Mouse (Mus musculus) layer of hippocampus, adult 9-10 months (tissue): ENCODE results near the gene Mettl5.
"Not testable (repeated sequence)": the region's sequence is repeated elsewhere in the genome, so short reads cannot be mapped to it uniquely, and the experiment has no call there.

Experiments
- DNase-seq: peaks from one replicate; pipeline ENCODE4 v3.0.0; 2022; ENCODE audit warnings: low spot score

Gene Mettl5

DNA sequence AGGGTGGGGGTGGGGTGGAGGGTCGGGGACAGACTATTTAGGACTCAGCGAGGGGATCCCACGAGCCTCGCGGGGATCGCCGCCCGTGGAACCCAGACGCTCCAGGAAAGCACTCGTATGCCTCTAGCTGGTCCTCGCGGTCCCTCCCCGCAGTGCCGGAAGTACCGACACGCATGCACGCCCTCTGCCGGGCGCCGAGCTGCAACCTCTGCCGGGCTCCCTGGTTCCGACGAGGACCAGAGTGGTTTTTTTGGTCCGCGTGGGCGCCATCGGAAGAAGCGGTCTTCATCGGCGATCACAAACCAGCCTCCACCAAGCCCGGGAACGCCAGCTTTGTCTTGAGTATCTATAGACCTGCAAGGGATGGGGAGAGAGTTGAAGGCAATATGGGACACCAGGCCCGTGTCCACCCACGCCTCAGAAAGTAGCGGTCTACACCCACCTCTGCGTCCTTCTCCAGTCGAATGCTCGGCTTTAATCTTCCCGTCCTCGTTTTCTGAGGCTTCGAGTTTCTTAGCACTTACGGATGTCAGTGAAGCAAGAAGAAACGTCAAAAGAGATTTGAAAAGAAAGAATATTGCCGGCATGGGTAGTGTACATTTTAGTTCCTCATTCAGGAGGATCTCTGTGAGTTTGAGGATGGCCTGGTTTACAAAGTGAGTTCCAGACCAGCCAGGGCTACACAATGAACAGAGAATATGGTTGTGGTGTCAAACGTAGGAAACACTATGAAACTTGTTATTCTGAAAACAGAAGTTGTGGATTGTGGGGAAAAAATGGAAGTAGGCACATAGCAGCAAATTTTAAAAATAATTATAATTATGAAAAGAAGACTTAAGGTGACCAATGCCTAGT is at the start of gene Mettl5:
Gene Mettl5, minus strand, starts transcription at position 165 of the 855 bp plus-strand sequence.
- peak; percentile 76 for DNase-seq

DNA sequence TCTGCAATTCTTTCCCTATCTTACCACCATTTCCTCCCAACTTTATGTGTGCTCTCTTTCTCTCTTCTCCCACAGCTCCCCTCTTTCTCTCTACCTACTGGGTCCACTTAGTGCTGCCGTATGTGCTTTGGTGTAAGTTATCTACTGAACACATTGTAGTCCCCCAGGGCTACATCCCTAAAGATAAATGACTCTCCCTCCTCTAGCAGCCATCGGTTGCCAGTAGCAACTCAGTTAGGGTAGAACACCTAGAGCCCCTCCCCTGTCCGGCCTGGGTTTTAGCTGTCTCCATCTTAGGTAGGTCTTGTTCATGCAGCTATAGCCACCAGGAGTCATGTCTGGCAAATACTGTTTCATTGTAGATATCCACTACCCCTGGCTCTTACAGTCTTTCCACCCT is 39.5 kb upstream of the Mettl5 start:
- DNase-seq, result no peak

DNA sequence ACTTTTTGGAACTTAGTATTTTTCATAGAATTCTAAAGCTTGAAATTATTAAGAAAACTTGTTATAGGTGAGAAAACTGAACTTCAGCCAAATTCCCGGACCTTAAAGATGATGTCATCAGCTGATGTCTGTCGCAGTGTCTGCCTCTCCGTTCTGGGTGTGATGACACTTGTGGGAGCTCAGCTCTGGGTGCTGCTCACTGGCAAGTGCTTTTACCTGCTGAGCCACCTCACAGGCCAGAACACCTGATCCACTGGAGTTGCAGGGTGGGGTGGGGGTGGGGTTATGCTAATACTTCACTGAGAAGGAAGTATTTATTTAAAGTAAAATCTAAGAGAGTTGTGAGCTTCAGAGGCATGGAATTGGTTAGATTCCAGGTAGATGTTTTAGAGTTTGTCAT is 31.9 kb upstream of the Mettl5 start:
- no peak for DNase-seq

DNA sequence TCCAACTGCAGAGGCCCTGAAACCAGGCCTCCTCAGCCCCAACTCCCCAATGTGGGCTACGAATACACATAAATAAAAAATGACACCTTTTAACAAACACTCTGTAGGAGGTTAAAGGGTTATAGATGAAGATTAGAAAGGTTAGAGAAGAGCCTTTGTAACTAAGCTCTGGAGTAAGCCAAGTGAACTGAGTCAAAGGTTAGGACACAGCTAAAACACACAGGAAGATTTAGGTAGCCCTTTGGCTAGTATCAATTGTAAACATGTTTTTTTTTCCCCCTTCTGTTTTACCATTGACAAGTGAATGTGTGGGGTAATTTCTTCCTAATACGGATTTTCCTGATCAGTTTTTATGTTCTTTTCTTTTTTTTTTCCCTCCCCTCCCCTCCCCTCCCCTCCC is 27.4 kb upstream of the Mettl5 start:
- no peak for DNase-seq

DNA sequence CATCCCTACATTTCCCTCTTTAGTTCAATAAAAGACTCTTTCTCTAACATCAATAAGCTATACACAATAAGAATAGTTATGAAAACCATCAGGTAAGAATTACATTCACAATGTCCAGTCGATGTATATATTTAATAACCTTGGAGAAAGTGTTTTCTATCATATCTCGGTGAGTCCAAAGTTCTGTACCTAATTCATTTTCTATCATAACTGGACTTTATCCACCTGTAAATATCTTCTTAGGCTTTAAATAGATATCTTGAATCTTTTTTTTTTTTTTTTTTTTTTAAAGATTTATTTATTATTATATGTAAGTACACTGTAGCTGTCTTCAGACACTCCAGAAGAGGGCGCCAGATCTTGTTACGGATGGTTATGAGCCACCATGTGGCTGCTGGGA is 22.0 kb upstream of the Mettl5 start:
- not testable (repeated sequence) for DNase-seq

DNA sequence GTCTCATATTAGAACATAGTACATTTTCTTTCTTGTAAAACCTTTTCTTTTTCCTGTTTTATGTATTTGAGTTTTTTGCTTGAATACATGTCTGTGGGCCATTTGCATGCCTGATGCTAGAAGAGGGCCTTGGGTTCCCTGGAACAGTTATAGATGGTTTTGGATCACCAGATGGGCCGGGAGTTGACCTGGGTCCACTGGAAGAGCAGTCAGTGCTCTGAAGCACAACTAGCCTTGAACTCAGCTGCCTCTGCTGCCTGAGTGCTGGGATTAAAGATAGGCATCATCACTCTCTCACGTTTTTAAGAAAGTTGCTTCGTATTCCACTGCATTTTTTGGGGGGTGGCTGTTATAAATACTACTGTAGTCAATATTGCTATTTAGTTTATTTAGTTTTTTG is 18.1 kb upstream of the Mettl5 start:
- no peak for DNase-seq

DNA sequence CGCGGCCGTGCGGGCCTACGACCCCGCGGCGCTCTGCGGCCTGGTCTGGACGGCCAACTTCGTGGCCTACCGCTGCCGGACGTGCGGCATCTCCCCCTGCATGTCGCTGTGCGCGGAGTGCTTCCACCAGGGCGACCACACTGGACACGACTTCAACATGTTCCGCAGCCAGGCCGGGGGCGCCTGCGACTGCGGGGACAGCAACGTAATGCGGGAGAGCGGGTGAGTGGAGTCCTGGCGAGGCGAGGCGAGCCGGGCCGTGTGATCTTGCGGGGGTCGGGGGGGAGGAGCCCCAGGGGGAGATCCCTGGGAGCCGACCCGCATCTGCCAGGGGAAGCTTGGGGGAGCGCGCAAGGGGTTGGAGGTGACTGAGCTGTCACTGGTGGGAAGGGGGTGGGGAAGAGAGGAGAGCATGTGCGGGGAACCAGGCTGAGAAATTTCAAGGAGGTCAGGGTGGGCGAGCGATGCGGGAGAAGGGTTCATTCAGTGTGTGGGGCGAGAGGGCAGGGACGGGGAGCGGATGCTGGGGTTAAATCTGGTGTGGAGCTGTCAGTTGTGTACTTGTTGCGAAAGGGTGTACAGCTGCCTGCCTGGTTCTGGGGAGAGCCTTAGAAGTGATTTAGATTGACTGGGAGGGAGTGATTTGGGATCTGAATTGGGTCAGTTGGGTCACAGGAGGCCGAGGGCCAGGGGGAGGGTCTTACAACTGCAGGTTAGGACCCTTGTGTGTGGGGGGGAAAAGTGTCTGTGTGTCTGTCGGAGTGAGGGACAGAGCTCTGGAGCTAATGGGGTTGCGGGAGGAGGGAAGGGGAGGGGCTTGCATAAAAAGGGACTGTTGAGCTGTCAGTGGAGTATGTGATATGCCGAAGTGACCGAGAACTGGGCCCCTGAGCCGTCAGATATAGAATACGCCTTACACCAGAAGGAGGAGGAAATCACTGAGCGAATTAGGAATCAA is 12.5 kb upstream of the Mettl5 start:
- no peak for DNase-seq

DNA sequence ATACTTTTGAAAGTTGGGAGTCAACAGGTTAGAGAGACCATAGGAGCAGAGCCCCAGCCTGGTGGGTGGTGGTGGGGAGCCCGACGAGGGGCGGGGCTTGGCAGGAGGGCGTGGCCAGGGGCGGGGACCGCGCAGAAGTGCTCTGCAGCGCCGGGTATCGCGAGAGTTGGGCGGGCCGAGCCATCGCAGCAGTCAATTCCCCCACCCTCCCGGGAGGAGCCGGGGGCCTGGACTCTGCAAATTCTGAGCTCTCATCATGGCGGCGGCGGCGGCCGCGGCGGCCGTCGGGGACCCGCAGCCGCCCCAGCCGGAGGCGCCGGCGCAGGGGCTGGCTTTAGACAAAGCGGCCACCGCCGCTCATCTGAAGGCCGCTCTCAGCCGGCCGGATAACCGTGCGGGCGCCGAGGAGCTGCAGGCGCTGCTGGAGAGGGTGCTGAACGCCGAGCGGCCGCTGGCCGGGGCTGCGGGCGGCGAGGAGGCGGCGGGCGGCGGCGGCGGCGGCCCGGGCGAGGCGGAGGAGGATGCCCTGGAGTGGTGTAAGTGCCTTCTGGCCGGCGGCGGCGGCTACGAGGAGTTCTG is 11.7 kb upstream of the Mettl5 start, which contains the start of gene Ubr3:
Gene Ubr3, plus strand, starts transcription at position 208 of the 579 bp plus-strand sequence.
- peak; percentile 85 for DNase-seq

DNA sequence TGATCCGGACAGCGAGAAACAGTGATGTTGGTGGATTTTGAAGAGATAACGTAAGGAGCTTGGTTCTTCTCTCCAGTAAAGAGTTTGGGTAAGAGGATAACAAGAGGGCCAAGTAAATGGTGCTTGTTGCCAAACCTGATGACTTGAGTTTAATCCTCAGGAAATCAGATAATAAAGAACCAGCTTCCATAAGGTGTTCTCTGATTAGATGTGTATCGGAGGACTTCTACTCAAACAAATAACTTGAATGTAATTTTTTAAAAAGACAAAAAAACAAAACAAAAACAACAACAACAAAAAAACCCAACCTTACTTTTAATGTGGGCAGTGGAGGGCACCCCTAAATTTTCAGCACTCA is 10.8 kb upstream of the Mettl5 start:
- DNase-seq, result no peak

DNA sequence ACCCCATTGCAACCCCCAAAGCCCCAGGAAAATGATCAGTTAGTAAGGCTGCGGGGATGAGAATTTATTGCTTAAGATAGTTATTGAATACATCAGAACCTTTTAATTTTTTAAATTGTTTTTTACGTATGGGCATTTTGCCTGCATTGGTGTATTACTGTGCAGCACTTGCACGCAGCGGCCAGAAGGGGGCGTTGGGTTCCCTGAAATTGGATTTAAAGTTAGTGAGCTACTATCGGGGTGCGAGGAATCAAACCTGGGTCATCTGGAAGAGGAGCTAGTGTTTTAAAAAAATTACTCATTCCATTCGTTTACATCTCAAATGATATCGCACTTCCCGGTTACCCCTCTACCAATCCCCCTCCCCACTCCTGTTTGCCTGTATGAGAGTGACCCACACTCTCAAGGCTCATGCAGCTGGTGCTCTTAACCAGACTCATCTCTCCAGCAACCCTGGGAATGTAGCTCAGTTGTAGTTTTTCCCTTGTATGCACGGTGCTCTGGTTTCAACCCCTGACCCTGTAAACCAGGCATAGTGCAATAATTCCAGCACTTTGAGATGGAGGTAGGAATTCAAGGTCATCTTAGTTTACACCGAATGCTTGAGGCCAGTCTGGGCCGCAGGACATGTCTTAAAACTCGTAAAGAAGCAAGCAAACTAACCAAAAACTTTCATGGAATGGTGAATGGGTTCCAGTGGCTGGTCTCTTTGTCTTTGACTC is 10.2 kb upstream of the Mettl5 start:
- no peak for DNase-seq

DNA sequence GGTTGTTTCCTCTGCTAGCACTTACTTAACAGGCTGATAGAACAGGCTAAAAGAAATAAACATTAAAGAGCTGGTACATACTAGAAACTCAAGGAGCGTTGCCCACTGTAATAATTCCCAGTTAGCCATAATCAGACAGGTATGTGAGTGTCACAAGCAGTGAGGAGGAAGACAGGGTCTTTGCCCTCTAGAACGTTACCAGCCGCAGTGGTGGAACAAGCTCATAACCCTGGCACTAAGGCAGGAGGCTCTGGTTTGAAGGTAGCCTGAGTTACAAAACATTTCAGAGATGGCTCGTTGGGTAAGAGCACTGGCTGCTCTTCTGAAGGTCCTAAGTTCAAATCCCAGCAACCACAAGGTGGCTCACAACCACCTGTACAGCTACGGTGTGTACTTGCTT is 8.5 kb upstream of the Mettl5 start:
- DNase-seq, result no peak

DNA sequence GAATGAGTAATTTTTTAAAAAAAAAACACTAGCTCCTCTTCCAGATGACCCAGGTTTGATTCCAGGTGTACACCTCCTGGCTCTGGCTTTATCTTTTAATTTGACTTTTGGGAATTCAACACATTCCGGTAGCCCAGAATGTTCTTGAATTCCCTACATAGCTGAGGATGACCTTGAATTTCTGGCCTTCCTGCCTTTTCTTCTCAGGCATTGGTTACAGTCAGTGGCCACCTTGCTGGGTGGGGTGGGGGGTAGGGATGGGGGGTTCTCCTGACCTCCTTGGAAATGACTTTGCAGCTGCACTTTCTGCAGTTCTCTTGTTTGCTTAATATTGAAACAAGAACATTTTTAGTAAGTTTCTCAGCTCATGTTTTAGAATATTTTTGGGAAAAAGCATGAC is 7.7 kb upstream of the Mettl5 start:
- no peak for DNase-seq

DNA sequence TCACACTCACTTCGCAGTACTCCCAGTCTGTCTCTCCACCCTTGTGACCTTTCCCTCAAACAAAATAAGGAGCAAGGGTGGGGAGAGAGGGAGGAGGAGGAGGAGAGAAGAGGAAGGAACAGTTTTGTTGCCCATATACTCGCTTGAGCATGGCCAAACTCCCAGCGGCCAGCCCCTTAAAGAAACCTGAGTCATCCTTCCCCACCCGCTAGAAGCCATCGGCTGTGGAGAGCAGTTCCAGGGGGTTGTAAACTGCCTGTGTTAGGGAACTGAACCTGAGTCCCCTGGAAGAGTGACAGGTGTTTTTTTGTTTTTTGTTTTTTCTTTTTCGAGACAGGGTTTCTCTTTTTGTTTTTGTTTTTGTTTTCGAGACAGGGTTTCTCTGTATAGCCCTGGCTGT is 5.4 kb upstream of the Mettl5 start:
- DNase-seq, result no peak

DNA sequence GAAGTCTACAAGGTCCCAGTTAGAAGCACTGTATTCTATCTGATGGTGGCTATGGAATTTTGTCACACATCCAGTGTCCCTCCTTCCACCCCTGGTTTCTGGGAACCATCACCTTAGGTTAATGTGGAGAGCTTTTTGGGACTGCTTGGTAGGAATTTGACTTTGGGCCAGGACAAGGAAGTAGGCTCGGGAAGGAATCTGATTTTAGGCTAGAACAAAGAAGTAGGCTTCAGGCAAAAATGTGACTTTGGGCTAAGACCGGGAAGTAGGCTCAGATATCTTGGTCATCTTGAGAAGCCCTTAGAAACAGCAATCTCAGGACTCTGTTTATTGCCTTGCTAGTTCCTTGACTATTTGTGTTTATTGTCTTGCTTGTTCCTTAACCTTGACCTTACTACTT is 3.5 kb upstream of the Mettl5 start:
- DNase-seq, result no peak

DNA sequence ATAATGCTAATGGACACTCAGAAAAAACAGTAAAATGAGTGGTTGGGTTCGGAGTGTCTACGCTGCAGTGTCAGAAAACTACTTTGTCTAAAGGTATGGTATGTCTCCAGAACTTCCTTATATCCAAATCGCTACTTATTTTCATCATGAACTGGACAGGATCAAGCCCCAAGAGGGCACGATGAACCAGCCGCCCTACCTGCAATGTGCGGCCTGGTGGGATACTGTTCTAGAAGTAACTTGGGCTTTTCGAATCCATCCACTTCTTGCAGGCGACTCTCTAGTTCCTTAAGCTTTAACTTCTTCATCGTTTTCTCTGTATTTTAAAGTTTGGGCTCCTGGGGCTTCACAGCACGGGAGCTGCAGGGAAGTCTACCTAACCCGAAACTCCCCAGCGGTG is 365 bp downstream of the Mettl5 start:
- DNase-seq, result no peak

DNA sequence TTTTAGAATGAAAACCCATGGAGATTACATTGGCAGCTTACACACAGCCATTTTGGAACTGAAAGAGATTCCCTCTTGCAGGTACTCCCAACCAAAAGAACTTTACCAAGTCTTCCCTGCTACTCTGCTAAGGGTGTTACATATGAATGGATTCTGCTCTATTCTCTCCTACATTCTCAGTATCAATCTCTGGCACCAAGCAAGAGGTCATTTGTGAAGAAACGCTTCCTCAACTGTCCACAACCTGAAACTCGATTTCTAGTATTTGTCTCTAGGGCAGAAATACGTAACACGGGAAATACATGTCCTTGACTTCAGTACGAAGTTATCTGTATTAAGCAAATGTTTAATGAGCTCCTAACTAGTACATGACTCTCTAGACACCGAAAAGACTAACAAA is 834 bp downstream of the Mettl5 start:
- DNase-seq, result no peak

DNA sequence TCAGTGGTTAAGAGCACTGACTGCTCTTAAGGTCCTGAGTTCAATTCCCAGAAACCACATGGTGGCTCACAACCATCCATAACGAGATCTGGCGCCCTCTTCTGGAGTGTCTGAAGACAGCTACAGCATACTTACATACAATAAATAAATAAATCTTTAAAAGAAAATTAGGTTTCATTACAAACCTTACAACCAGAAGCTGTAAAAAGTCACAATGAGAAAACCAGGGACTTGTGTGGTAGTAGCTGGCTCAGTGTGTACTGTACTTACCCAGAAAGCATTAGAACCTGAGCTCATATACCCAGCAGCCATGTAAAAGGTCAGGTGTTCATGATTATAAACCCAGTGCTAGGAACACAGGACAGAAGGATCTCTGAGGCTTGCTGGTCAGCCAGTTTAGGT is 1.4 kb downstream of the Mettl5 start:
- no peak for DNase-seq

DNA sequence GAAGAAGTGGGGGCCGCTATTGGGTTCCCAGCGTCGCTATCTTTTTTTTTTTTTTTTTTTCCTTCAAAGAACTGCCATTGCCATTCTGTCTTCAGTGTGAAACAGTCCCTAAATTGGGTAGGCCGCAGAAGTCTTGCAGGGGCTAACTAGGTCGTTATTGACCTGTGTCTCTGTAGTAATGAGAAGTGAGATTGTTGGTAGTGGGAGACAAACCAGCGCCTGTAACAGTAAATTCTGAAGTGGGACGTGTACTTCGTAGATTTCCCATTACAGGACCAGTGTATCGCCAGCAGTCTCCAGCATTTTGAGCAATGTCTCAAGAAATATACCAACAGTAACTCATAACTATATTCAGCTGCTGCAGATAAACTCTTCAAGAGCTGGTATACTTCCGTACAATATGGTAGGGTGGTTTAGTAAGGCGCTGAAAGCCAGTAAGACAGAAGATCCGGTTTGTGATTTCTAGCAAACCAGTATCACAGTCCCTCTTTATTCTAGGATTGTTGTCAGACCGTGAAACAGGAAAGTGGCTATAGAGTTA is 23.2 kb downstream of the Mettl5 start:
- DNase-seq, result no peak

DNA sequence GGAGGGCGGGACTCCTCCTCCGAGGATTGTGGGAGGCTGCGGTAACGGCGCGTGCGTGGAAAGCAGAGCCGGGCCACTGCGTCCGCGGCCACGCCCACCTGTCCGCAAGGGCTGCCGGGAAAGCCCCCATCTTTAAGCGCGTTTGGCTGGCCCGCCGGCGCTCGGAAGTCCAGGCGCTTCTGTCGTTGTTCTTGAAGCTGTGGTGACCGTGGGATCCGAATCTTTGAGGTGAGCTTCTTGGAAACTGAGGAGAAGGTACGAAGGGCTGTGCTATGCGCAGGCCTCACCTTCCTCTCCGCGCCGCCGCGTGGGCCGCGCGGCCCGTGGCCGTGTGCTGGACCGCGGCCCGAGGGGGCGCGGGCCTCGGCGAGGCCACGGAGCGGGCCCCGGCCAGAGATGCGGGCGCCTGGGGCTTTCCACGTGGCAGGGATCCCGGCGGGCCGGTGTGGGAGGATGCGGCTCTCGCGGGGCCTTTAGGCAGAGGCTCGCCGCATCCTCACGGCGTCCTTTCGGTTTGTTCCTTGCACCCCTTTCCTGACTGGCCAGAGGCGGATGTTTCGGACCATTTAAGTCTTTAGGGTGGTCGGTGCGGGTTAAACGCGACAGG is 23.8 kb downstream of the Mettl5 start, which contains the start of gene Ssb:
Gene Ssb, plus strand, starts transcription at position 78 of the 607 bp plus-strand sequence.
- DNase-seq, result peak; percentile 75

DNA sequence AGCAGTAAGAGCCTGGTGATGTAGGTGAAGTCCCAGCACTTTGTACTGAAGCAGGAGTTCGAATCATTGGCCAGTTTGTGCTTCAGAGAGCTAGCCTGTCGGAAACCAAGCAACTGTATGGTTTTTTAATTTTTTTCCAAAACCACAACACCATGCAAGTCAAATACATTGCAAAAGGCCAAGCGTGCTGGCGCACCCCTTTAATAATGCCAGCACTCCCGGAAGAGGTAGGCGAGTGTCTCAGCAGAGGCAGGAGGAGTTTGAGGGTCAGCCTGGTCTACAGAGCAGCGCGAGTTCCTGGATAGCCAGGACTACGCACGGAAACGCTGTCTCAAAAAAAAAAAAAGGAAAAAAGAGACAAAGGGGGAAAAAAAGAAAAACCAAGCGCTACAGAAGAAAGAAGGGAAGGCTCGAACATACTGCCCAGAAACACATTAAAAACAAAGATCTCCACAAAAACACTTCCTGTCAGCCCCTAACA is 24.4 kb downstream of the Mettl5 start:
- no peak for DNase-seq

DNA sequence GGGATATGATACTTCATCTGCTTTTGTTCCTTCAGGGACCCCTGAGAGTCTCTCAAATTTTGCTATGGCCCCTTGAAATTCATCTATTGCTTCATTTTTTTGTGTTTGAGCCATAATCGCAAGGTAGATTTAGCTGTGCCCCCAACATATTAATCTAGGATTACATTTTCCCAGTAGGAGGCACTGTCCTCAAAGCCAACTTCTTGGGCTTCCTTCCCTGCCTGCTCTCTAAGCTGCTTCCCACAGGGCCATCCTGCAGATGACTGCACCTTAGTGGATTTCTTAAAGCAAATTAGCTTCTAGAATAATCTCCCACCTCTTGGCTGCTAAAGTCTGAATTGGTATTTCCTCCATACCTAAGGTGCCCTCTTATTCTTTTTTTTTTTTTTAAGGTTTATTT is 27.5 kb downstream of the Mettl5 start:
- DNase-seq, result no peak
